Mouse (Mus musculus) frontal cortex, postnatal 10 days (tissue): Measurements from ENCODE around the gene Fam20c.

Experiments used
- DNase-seq, 2 experiments: peaks; one replicate each; pipeline ENCODE4 v3.0.0; 2022; ENCODE audit warnings: low spot score in 2 of 2, mixed read lengths in 1 of 2

Fam20c gene

GRCm38 (mm10) chr5:138756311-138757085 is 2.2 kb downstream of the Fam20c start:
- peak; percentile 44 to 50 for DNase-seq

DNA sequence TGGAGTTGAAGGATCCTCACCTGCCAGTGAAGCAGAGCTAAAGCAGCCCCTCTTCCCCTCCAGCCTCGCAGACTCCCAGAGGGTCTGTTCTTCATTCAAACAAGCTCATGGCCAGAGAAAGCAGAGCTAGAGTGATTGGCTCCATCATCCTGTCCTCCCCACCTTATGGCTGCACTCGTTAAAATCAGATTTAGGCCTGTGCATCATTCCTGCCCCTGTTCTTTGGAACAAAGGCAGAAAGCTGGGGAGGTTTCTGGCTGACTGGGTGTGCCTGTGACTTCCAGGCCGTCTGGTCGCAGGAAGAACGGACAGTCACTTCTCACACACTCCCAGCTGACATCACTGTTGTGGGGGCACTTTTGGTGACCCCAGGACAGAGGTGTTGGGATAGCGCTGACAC is 2.8 kb downstream of the Fam20c start:
- DNase-seq, result no peak

GRCm38 (mm10) chr5:138757616-138758015 is 3.3 kb downstream of the Fam20c start:
- DNase-seq, result no peak

GRCm38 (mm10) chr5:138758533-138758932 is 4.2 kb downstream of the Fam20c start:
- DNase-seq, result no peak

DNA sequence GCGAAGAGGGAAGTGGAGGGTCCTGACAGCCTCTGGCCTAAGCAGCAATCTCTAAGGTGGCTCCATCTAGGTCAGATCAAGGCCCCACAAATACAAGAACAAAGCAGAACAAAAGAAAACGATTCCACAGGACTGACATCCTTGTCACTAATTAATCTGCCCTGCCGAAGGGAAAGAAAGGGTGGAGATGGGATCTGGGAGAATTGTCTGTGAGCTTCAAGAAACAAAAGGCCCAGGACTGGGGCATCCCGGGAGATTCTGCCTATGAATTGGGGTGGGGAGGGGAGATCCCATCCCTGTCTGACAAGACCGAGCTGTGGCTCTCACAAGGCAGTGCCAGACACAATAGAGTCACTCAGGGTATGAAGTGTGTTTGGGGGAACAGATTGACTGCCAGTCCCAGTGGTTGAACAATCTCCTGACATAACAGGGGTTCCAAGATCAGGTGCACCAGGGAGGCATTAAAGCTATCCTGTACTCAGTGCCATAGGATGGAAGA is 7.6 kb downstream of the Fam20c start:
- DNase-seq, result no peak

- DNase-seq, result no peak
These were observed 8.0 kb downstream of the Fam20c start for GRCm38 (mm10) chr5:138762361-138762760.

- DNase-seq, result no peak
These were observed 10.3 kb downstream of the Fam20c start for GRCm38 (mm10) chr5:138764601-138765000.

- no peak for DNase-seq
These were observed 13.3 kb downstream of the Fam20c start for GRCm38 (mm10) chr5:138767650-138768049.

DNA sequence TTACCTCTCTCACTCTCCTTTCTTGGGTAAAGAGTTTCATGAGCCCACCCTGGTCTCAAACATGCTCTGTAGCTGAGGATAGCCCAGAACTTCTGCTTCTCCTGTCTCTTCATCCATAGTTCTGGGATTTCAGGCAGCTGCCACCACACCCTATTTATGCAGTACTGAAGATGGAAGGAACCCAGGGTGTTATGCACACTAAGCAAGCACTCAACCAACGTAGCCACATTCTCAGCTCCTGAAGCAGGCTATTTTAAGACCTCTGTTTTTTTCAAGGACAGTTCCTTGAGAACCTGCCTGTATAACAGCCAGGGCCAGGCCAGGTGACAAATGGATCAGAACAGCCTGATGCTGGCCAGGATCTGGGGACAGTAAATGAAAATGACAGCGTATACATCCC is 14.4 kb downstream of the Fam20c start:
- no peak for DNase-seq

GRCm38 (mm10) chr5:138769126-138769525 is 14.8 kb downstream of the Fam20c start:
- no peak for DNase-seq

DNA sequence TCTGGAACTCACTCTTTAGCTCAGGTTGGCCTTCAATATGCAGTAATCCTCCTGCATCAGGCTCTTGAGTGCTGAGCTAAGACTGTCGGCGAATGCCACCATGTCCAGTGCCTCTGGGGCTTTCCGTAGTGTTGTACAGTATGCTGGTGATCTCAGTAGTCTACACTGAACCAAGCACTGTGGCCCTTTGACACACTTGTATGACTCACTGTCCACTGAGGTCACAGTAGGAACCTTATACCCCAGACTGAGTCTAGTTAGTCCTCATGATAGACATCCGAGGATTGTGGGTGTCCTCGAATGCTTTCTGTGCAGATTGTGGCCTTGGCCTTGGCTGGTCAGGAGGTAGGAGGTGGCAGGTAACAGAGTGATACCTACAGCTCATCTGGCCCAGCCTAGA is 20.8 kb downstream of the Fam20c start:
- no peak for DNase-seq

DNA sequence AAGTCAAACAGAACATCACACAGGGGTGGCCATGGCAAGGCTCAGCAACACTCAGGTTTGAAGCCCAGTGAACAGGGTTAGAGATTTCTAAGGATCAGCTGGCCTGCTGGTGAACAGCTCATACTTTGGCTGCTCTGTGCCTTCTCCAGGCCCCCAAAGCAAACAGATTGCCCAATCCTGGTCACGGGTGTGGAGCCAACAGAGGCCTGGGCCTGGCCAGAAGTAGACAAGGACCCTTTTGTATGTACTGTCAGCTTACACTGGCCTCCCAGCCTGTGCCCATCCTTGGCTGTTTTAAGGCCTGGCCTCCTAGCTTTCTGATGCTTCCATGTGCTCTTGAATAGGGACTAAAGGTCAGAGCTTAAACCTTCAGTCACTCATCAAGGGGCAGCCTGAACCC is 22.0 kb downstream of the Fam20c start:
- DNase-seq, result no peak

- no peak for DNase-seq
These were observed 24.6 kb downstream of the Fam20c start for GRCm38 (mm10) chr5:138778731-138779463.

DNA sequence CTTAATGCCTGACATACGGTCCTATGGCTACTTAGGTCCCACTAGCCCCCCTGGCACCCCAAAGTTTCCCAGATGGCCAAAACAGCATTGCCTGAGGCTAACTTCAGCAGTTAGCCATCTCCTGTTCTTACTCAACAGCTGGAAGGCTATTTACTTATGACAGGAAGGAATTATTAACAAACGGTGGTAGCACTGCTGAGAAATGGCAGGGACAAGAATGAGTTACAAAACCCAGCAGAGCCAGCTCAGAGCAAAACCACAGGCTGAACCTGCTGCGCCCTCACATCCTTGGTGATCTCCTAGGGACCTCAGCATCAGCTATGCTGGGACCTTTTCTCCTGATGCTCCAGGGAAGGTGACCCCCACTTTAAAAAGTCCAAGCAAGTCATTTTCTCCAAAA is 25.3 kb downstream of the Fam20c start:
- no peak for DNase-seq

- DNase-seq, result no peak
These were observed 28.4 kb downstream of the Fam20c start for GRCm38 (mm10) chr5:138782697-138783096.

DNA sequence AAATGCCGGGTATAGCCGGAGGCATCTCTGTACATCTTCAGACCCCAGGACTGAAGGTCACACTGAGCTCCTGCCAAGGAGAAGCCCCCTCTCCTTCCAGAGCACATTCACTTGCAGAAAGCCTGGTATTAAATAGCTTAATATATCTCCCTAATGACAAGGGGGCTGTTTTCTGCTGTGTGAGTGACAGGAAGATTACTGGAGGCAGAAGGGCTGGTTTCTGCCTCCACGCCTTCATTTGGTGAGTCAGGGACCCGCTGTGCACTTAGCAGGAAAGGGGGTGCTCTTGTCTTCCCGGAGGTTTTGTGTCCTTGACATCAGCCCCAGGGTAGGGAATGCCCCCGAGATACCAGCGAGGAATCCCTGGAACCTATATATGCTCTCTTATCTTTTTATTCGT is 28.9 kb downstream of the Fam20c start:
- no peak for DNase-seq

DNA sequence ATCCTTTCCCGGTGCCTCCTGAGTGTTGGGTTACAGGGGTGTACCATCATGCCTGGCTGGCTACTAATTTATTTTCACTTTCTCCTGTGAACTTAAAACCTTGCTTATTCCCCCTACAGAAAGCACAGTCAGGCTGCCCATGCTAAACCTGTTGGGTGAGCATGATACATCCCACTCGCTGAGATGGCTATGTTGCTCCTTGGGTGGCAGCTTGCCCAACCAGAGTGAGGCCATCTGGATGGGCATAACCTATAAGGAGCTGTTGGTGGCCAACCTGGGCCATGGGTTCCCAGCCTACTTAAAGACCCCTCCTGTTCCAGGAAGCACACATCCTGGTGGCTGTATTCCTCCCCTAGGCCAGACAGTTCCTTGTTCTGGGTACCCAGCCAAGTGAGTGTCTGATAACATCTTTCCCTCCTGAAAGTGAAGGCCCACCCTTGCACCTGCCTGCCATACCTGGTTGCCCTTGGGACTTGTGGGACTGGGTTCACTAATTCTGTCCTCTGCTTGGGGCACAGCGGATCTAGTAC is 31.7 kb downstream of the Fam20c start:
- DNase-seq, result no peak

GRCm38 (mm10) chr5:138787648-138788047 is 33.3 kb downstream of the Fam20c start:
- no peak for DNase-seq

DNA sequence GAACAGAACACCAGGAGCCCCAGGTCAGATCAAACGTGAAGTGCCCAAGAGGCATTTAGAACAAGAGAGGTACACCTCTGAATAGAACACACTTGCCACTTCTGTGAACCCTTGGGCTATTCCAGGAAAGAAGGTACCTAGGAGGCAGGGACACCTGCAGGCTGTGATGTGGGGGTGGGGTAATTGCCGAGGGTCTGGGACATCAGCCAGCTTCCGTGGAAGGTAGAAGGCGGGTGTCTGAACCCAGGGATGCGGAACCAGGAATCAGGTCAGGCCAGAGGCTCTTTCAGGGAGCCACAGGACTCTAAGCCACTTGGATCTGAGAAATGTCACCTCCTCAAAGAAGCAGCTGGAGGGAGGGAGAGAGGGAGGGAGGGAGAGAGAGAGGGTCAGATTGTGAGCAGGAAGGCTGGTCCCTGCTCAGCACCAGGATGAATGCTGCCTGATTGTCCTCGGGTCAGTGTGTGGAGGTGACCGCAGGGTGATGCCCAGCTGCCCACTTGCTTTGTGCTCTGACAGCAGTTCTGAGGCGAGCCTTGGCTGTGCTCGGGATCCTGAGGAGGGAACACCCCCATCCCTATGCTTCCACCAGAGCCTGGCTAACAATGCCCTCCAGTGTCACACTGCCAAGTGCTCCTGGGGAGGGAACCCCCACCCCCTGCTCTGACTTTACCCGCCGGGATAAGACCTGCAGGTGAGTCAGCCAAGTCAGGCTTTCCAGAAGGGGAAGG is 34.3 kb downstream of the Fam20c start:
- no peak for DNase-seq

DNA sequence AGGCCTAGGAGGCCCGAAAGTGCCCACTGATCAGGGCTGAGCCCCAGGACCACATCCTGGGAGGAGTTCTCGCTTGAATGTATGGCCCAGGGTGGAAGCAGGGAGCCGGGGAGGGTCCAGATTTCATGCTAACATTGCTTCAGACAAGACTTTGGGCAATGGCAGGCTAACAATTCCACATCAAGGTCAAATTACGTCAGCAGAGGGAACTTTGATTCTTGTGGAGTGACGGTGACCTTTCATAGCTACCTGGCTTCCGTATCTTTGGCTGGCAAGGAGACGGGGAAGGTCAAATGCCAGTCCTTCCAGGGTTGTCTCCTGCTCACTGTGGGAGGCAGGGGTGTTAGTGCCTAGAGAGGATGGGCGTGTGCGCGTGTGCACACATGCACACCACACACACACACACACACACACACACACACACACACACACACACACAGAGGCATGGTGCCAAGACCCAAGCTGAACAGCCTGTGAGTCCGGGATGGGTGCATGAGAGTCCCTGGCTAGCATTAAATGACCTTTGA is 36.7 kb downstream of the Fam20c start:
- DNase-seq, result no peak

DNA sequence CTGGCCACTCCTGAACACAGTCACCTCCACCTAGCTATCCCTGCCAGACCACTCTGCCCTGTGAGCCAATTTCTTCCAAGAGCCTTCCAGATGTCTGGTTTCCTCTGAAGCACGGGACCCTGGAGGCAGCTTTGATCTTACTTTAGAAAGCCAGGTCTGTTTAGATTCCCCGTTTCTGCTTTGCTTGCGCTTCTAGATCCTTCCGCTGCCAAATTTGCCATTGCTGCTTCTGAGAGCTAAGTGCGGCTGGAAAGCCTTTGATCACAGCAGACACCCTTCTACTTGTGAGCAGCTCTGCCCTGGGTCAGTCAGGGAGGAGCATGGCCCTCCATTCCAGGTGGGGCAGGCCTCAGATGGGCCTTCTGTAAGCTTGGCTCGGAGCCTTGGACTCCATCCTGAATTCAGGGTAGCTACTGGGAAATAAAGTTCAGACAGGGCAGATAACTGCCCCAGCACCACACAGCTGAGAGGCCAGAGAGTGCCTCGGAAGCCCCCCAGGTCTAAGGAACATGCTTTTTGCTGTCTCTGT is 47.3 kb downstream of the Fam20c start:
- DNase-seq, result no peak

DNA sequence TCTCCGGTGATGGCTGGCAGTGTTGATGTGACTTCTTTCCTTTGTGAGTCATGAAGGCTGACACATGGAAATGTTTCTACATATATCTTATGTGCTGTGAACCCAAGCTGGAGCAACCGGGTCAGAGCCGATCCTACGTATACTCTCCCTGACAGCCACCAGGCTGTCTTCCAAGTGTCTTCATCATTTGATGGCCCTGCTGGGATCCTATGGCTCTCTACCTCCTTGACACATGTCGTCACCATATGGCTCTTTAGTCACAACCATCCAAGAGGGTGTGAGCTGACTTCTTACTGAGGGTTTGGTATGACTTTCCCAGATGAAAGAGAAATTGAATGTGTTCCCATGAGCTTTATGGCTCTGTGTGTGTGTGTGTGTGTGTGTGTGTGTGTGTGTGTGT is 50.0 kb downstream of the Fam20c start:
- no peak for DNase-seq
